Mouse (Mus musculus): ENCODE measurements around the gene 4930590J08Rik.

DNA sequence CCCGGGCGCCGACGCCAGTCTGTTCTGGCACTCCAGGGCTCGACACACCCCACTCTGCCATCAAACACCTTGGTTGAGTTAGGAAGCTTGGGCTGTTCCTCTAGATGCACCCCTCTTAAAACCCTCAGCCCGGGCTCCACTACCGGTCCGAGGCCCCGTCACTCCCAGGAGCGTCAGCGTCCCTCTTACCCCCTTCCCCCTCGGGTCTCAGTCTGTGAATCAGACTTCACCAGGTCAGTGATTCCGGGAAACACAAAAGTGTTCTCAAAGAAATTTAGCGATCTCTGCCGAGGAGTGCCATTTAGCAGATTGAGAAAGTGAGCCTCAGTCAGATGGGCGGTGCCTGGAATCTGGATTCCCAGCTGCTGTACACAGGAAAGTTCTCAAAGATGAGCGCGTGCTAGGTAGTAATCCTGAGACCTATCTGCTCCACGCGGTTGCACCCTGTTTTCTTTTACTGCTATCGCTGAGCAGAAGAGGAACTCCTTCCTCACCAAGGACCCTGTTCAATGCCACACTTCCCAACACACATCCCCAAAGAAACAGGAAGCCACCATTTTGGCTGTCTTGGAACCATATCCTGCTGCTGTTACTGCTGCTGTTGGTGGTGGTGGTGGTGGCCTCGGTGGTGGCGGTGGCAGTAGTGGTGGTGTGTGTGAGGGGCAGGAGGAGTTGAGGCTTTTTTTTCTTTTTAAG lies 76.8 kb downstream of the 4930590J08Rik start:
- no peak for TF ChIP-seq CTCF (IDR thresholded peaks at IDR 0.05; ENCODE audit: low read depth)
- no peak for TF ChIP-seq EP300 (IDR thresholded peaks at IDR 0.05; ENCODE audit: low read depth)
